Mouse (Mus musculus) thymus, adult 2 months (tissue): Measurements from ENCODE around the gene Sumo3.

ENCODE experiments used
- CTCF ChIP-seq: fragments of 200-500 bp; IDR thresholded peaks from 2 replicates; pipeline ENCODE4 v1.5.1; 2012; ENCODE audit warnings: mild to moderate bottlenecking, control low read depth, low read length, moderate library complexity, borderline replicate concordance; ENCODE audit not compliant: control insufficient read depth, poor library complexity, insufficient read depth; ENCODE audit errors: extremely low read depth
- POLR2A ChIP-seq: fragments of 200-500 bp; IDR thresholded peaks from 2 replicates; pipeline ENCODE4 v1.6.1; 2012; ENCODE audit warnings: mild to moderate bottlenecking, low read length, control low read depth, moderate library complexity; ENCODE audit not compliant: control insufficient read depth, poor library complexity, insufficient read depth; ENCODE audit errors: extremely low read depth

GRCm38 (mm10) chr10:77626036-77626435, 20.1 kb downstream of the Sumo3 start:
- no peak for TF ChIP-seq CTCF
- no peak for TF ChIP-seq POLR2A
